Mouse (Mus musculus) lung, postnatal 0 days (tissue): ENCODE results near the gene Hoxa3.

Source experiments
- CTCF ChIP-seq: IDR thresholded peaks from 2 replicates; pipeline ENCODE4 v1.5.1; 2016; ENCODE audit warnings: antibody characterized with exemption, mild to moderate bottlenecking
- EP300 ChIP-seq: IDR thresholded peaks from 2 replicates; pipeline ENCODE4 v1.6.1; 2016; ENCODE audit warnings: antibody characterized with exemption, mild to moderate bottlenecking, control low read depth

DNA sequence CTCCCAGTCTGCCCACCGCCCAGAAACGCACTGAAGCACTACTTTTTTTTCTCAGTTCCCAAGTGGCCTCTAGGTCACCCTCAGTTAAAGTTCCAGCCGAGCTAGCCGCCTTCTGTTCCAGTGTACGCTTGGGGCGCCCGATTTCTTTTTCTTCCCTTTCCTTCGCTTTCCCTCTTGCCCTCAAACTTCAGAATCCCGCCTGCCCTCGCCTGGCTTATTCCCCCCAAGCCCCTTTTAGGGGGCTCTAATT is 10.1 kb downstream of the Hoxa3 start:
- TF ChIP-seq CTCF = no peak
- no peak for TF ChIP-seq EP300
